Mouse (Mus musculus) stomach, embryonic 14.5 days (tissue): ENCODE data around the gene Foxd1. TPM values are rescaled to one million over a fixed set of nuclear protein-coding genes. Genes with fewer than 3 reads are reported as not detected.

ENCODE experiments used
- ATAC-seq: fragments of 200-750 bp; cut with Nextera tagmentation; 2 replicates; pipeline ENCODE4 v1.8.0; 2017; ENCODE audit warnings: low read depth, moderate TSS enrichment; ENCODE audit not compliant: insufficient number of reproducible peaks, insufficient read depth, low FRiP score
- H3K27ac ChIP-seq: fragments of 300-500 bp; sonication (generic); 2 replicates; pipeline ENCODE4 v1.5.1; 2014; ENCODE audit warnings: mild to moderate bottlenecking, low read length, moderate library complexity, mixed read lengths
- H3K27me3 ChIP-seq: fragments of 300-500 bp; sonication (generic); 2 replicates; pipeline ENCODE4 v1.6.1; 2014; ENCODE audit warnings: low read length, control low read depth, mixed read lengths; ENCODE audit not compliant: control insufficient read depth, insufficient read depth
- H3K36me3 ChIP-seq: fragments of 300-500 bp; sonication (generic); 2 replicates; pipeline ENCODE4 v1.6.1; 2014; ENCODE audit warnings: mild to moderate bottlenecking, control low read depth, low read length, moderate library complexity, mixed read lengths; ENCODE audit not compliant: control insufficient read depth, insufficient read depth
- H3K4me1 ChIP-seq: fragments of 300-500 bp; sonication (generic); 2 replicates; pipeline ENCODE4 v1.6.1; 2014; ENCODE audit warnings: low read length, control low read depth, mixed read lengths; ENCODE audit not compliant: control insufficient read depth, insufficient read depth
- H3K4me2 ChIP-seq: fragments of 300-500 bp; sonication (generic); replicated peaks from 2 replicates; pipeline ENCODE4 v1.6.1; 2014; ENCODE audit warnings: low read depth, low read length, control low read depth
- H3K4me3 ChIP-seq: fragments of 300-500 bp; sonication (generic); 2 replicates; pipeline ENCODE4 v1.5.1; 2014; ENCODE audit warnings: low read depth, low read length, control low read depth
- H3K9ac ChIP-seq: fragments of 300-500 bp; sonication (generic); replicated peaks from 2 replicates; pipeline ENCODE4 v1.6.1; 2014; ENCODE audit warnings: low read depth, mild to moderate bottlenecking, control low read depth, low read length, moderate library complexity, mixed read lengths
- H3K9me3 ChIP-seq: fragments of 300-500 bp; sonication (generic); 2 replicates; pipeline ENCODE4 v1.6.1; 2016; ENCODE audit warnings: low read depth, low read length, control low read depth; ENCODE audit not compliant: control insufficient read depth
- WGBS: fragments of 180-500 bp; shearing (Covaris S2); extraction: QIAGEN DNeasy Blood & Tissue Kit; methylation state at CpG from one replicate; pipeline ENCODE4 v1.1.7; 2014; 5-methylcytosine and 5-hydroxymethylcytosine counted together
- polyA plus RNA-seq: library from polyadenylated mRNA; unstranded; fragments of >200 nt; fragmentation: Nextera tagmentation; extraction: Ambion mirVana; gene quantifications from 2 replicates; pipeline ENCODE4 v1.2.1, GENCODE M21; 2014

Gene Foxd1
- polyA plus RNA-seq, 1 experiment from 2014 or later, result not detected

- no peaks in the 10 kb centered on the region for H3K27me3 ChIP-seq
- no peak overlapping the region for H3K4me3 ChIP-seq
- WGBS, result 74% methylated on average over 5 of the region's 5 CpGs
- H3K36me3 ChIP-seq, result no peaks in the 10 kb centered on the region
- no peak for ATAC-seq
- no peak overlapping the region for H3K4me2 ChIP-seq
- no peaks in the 10 kb centered on the region for H3K4me1 ChIP-seq
- H3K9me3 ChIP-seq, result no peaks in the 10 kb centered on the region
- H3K9ac ChIP-seq, result no peak overlapping the region
- H3K27ac ChIP-seq, result no peak overlapping the region
Measured at GRCm38 (mm10) chr13:98340506-98340905, 13.5 kb upstream of the Foxd1 start.

DNA sequence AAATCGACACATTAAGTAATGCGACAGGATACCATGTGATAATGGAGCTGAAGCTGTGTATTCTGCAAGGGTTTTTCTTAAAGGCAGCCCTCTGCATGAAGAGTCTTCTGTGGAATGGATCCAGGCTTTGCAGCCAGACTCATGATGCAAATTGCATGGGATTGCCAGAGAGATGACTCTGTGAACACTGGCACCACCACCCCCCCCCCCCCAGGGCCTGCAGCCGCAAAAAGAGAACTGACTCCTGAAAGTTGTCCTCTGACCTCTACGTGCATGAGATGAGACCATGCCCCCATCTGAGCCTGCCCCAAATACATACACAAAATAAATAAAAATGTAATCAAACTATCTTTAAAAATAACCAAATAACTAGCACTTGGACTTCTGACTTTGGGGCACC lies 4.6 kb upstream of the Foxd1 start:
- peaks cover 8% of the 10 kb centered on the region for H3K4me1 ChIP-seq
- H3K9me3 ChIP-seq, result no peaks in the 10 kb centered on the region
- no peak overlapping the region for H3K4me2 ChIP-seq
- peaks cover 42% of the 10 kb centered on the region for H3K27me3 ChIP-seq
- no peaks in the 10 kb centered on the region for H3K36me3 ChIP-seq
- no peak for ATAC-seq
- H3K4me3 ChIP-seq, result no peak overlapping the region
- H3K27ac ChIP-seq, result no peak overlapping the region
- 78% methylated on average over 4 of the region's 4 CpGs for WGBS
- H3K9ac ChIP-seq, result no peak overlapping the region

DNA sequence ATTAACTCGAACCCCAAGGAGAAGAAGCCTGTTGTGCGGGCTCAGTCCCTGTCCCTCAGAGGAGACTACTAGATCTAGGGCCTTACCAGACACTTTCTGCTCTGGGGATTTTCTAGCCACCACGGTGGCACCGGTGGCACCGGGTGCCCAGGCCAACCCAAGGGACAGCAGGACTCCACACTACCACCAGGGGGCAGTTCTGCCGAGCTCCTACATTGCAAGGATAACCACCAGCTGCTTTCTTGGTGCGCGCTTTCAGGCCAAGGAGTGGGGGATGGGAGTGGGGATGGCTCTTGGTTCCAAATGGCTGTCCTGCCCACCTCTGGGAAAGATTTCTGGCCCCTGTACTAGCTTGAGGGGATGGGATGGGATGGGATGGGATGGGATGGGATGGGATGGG lies 2.5 kb upstream of the Foxd1 start:
- Histone ChIP-seq H3K4me1 (peaks cover 18% of the 10 kb centered on the region), H3K9me3 (no peaks in the 10 kb centered on the region), H3K27ac (no peak overlapping the region), H3K9ac (no peak overlapping the region), H3K27me3 (peaks cover 50% of the 10 kb centered on the region), H3K36me3 (no peaks in the 10 kb centered on the region), H3K4me2 (no peak overlapping the region), H3K4me3 (no peak overlapping the region)
- WGBS, result 8% methylated on average over 8 of the region's 8 CpGs
- ATAC-seq, result no peak

GRCm38 (mm10) chr13:98352381-98352975 lies 1.6 kb upstream of the Foxd1 start:
- Histone ChIP-seq H3K36me3 (no peaks in the 10 kb centered on the region), H3K27ac (no peak overlapping the region), H3K4me2 (no peak overlapping the region), H3K4me3 (no peak overlapping the region), H3K4me1 (peaks cover 18% of the 10 kb centered on the region), H3K9me3 (no peaks in the 10 kb centered on the region), H3K27me3 (peaks cover 50% of the 10 kb centered on the region), H3K9ac (no peak overlapping the region)
- WGBS, result 11% methylated on average over 14 of the region's 14 CpGs
- no peak for ATAC-seq

DNA sequence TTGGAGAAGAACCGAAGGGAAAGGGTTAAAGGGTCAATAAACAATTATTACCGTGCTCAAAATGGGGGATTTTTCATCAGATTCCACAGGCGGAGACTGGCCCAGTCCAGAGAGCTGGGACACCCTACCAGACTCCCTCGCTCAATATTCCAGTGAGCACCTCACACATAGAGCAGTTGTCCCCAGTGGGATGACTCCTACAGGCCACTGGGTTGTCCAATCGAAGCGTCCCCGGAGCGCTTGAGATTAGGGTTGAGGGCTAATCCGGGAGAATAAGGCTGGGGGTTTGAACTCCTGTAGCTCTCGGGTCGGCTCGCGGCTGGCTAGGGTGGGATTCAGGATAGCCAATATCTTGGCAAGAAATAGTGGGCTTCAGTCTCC lies 343 bp upstream of the Foxd1 start:
- ATAC-seq, result no peak
- Histone ChIP-seq H3K9me3 (no peaks in the 10 kb centered on the region), H3K4me3 (peak overlapping the region; percentile 33), H3K27me3 (peaks cover 57% of the 10 kb centered on the region), H3K27ac (no peak overlapping the region), H3K9ac (no peak overlapping the region), H3K4me2 (peak overlapping the region; percentile 73), H3K4me1 (peaks cover 18% of the 10 kb centered on the region), H3K36me3 (no peaks in the 10 kb centered on the region)
- 3% methylated on average over 13 of the region's 13 CpGs for WGBS

DNA sequence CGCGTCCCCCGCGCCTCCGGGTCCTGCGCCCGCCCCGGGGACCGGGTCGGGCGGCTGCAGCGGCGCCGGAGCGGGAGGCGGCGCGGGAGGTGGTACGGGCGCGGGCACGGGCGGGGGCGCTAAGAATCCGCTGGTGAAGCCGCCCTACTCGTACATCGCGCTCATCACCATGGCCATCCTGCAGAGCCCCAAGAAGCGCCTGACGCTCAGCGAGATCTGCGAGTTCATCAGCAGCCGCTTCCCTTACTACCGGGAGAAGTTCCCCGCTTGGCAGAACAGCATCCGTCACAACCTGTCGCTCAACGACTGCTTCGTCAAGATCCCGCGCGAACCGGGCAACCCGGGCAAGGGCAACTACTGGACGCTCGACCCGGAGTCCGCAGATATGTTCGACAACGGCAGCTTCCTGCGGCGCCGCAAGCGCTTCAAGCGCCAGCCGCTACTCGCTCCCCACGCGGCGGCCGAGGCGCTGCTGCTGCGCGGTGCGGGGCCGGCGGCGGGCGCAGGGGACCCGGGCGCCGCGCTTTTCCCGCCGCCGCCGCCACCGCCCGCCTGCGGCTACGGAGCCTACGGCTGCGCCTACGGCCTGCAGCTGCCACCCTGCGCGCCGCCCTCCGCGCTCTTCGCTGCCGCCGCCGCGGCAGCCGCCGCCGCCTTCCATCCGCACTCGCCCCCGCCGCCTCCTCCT lies 973 bp downstream of the Foxd1 start:
- peaks cover 69% of the 10 kb centered on the region for H3K27me3 ChIP-seq
- no peak for ATAC-seq
- WGBS, result 1% methylated on average over 83 of the region's 102 CpGs
- peak overlapping the region; percentile 33 for H3K4me3 ChIP-seq
- H3K27ac ChIP-seq, result no peak overlapping the region
- H3K36me3 ChIP-seq, result no peaks in the 10 kb centered on the region
- peak overlapping the region; percentile 73 for H3K4me2 ChIP-seq
- H3K9ac ChIP-seq, result no peak overlapping the region
- H3K9me3 ChIP-seq, result no peaks in the 10 kb centered on the region
- peaks cover 18% of the 10 kb centered on the region for H3K4me1 ChIP-seq

DNA sequence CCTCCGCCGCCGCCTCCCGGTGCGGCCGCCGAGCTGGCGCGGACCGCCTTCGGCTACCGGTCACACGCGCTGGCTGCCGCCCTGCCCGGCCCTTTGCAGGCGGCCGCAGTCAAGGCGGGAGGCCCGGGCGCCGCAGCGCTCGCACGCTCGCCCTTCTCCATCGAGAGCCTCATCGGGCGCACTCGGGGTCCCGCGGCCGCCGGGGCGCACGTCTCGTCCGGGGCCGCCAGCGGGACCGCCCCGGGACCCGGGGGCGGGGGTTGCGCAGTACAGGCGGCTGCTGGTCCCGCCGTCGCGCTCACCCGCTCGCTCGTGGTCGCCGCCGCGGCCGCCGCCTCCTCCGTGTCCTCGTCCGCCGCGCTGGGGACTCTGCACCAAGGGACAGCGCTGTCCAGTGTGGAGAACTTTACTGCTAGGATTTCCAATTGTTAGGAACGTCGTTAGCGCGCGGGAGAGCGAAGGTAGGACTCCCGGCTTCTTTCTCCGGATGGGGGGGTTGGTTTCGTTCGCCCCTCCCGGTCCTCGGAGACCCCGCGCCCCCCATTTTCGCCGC lies 1.6 kb downstream of the Foxd1 start:
- Histone ChIP-seq H3K9me3 (no peaks in the 10 kb centered on the region), H3K4me1 (peaks cover 18% of the 10 kb centered on the region), H3K9ac (no peak overlapping the region), H3K27ac (no peak overlapping the region), H3K27me3 (peaks cover 75% of the 10 kb centered on the region), H3K36me3 (no peaks in the 10 kb centered on the region), H3K4me3 (peak overlapping the region; percentile 33), H3K4me2 (peak overlapping the region; percentile 73)
- under 1% methylated on average over 67 of the region's 81 CpGs for WGBS
- no peak for ATAC-seq

GRCm38 (mm10) chr13:98356176-98356972 lies 2.3 kb downstream of the Foxd1 start:
- WGBS, result 6% methylated on average over 9 of the region's 9 CpGs
- Histone ChIP-seq H3K4me3 (no peak overlapping the region), H3K4me1 (peaks cover 18% of the 10 kb centered on the region), H3K4me2 (no peak overlapping the region), H3K27me3 (peaks cover 75% of the 10 kb centered on the region), H3K9ac (no peak overlapping the region), H3K27ac (no peak overlapping the region), H3K36me3 (no peaks in the 10 kb centered on the region), H3K9me3 (no peaks in the 10 kb centered on the region)
- ATAC-seq, result no peak
